Mouse (Mus musculus) testis, adult 2 months (tissue): Measurements from ENCODE around the gene Atp6v1b1.

ENCODE experiments used
- CTCF ChIP-seq: fragments of 200-500 bp; IDR thresholded peaks from 2 replicates; pipeline ENCODE4 v1.5.1; 2012; ENCODE audit warnings: low read depth, mild to moderate bottlenecking, inconsistent platforms, low read length, moderate library complexity; ENCODE audit not compliant: control insufficient read depth, insufficient read depth, insufficient replicate concordance
- POLR2A ChIP-seq: fragments of 200-500 bp; IDR thresholded peaks from 2 replicates; pipeline ENCODE4 v1.6.1; 2012; ENCODE audit warnings: low read depth, mild to moderate bottlenecking, inconsistent platforms, low read length, moderate library complexity; ENCODE audit not compliant: control insufficient read depth

- no peak for TF ChIP-seq CTCF
- no peak for TF ChIP-seq POLR2A
Observed at GRCm38 (mm10) chr6:83714221-83715123, 28.3 kb upstream of the Atp6v1b1 start.
